Mouse (Mus musculus) kidney, postnatal 36 days (tissue): ENCODE results near the gene Hivep3.

Source experiments
- DNase-seq, 2 experiments: peaks; one replicate each; pipeline ENCODE4 v3.0.0; 2021 to 2022; ENCODE audit warnings: mixed read lengths in 2 of 2

Gene Hivep3

DNA sequence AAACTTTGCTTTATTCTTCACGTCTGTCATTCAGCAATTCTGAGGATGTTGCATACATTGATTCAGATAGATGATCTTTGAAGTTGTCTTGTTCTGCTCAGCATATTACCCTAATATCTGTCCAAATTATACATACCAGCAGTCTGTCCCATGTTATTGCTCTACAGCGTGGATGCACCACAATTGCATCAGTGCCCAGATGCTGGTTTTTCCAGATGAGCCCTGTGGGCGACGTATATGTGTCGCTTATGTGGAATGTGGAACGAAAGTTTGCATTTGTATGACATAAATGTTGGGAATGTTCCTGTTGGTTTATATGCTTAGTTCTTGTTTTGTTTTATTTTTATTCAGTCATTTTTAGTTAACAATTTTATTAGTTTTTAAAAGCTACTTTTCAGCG lies 221.4 kb downstream of the Hivep3 start:
- no peak for DNase-seq

DNA sequence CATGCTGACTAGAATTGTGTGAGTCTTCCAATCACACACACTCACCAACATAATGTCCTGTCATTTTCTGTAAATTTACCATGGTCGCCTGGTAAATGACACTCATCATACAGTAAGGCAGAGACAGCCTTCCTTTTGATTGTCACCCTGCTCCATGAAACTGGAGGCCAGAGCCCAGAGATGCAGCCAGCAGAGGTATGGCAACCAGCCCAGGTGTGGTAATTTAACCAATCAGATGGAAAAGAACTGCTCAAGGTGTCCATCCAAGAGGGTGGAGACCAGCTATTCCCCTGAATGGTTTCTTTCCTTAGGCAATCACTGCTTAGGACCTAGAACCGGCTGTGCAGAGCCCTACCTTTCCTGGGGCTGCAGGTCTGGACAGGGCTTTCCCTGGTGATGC lies 224.4 kb downstream of the Hivep3 start:
- DNase-seq = no peak

- DNase-seq = no peak
Measured at GRCm38 (mm10) chr4:119959293-119959692, 225.7 kb downstream of the Hivep3 start.

DNA sequence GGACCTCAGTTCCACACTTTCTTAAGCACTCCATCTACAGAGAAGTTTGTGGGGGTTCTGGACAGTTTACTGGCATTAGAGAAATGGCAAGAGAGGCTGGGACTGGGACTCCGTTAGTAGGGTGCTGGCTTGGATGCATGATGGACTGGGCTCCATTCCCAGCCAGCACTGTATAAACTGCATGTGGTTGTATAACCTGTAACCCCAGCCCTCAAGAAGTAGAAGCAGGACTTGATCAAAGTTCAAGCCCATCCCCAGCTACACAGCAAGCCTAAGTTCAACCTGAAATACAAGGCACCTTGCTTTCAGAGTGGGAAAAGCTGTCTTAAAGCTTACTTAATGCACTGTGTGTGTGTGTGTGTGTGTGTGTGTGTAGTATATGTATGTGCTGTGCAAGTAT lies 226.3 kb downstream of the Hivep3 start:
- peak; percentile 36 to 45 for DNase-seq

- DNase-seq = no peak
Measured at GRCm38 (mm10) chr4:119960523-119960922, 226.9 kb downstream of the Hivep3 start.

DNA sequence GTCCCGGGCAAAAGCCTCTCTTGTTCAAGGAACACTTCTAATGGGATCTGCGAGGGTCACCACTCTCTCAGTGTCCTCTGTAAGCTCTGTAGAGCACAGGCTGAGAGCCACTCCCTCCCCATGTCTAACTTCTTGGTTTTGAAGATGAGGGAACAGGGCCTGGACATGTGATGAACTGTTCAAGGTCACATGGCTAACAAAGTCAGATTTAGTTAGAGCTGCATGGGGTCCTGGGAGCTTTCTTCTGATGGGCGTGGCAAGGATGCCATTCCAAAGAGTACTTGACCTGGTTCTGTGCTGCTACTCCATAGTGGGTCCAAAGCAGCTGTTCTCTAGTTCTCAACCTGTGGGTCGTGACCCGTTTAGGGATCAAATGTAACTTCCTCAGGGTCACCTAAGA lies 227.6 kb downstream of the Hivep3 start:
- DNase-seq = no peak

- DNase-seq = peak in 1 of 2 experiments; percentile 53
Measured at GRCm38 (mm10) chr4:119962066-119962465, 228.5 kb downstream of the Hivep3 start.

DNA sequence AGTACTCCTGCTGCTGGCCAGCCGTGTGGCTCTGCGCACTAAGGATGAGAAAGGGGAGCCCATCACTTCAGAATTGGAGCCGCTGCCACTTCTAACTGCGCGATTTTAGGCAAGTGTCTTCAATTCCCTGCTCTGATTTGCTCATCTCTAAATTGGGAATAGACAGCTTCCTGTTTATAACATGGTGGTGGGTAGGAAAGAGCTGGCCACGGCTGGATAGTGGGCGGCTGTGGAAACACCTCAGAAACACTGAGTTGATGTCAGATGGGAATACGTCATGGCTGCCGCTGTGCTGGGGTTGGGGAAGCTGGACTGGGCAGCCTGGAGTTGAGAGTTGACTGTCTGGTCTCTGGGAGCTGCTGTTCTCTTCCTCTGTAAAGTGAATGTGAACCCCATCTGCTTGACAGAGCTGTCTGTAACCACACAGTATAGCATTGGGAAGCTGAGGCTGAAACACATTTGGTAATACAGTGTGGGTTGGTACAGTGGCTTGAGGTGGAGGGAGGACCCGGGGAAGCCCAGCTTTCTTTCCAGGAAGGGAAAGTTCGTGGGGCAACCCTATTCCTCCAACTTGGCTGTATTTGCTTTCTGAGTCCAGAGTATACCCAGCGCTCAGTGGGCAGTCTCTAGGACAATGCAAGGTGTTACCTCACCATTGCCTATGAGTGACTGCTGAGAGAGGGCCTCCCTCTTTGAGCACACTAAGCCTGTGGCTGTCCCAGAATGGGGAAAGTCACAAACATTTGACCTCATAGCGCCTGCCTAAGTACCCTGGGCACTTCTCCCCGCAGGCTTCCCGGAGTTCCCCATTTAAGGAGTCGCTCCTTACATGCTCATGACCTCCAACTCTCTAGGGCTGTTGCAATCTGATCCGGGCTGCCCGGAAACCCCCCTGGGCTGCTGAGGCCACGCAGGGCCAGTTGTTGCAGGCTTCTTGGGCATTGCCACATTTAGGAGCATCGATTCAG lies 232.8 kb downstream of the Hivep3 start:
- DNase-seq = peak in 1 of 2 experiments; percentile 32

GRCm38 (mm10) chr4:119967073-119967608 lies 233.6 kb downstream of the Hivep3 start:
- DNase-seq = no peak

GRCm38 (mm10) chr4:119967636-119968035 lies 234.1 kb downstream of the Hivep3 start:
- DNase-seq = peak; percentile 33 to 38

DNA sequence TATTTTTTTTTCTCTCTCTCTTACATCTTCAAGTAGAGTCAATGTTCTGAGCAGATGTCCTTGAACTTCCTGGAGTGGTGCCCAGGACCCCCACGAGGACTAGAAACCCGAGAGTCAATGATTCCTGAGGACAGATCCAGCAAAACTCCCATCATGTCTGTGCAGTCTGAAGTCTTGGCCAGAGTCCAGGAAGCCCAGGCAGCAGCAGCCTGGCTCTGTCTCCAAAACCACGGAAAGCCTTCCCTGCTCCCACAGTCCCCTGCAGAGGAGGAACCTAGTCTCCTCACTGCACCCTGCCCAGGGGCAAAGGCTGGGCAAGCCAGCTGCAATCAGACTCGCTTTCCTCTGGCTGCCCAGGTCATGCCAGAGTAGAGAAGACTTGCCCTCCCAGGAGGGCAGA lies 234.5 kb downstream of the Hivep3 start:
- DNase-seq = peak; percentile 66 to 76

- no peak for DNase-seq
Measured at GRCm38 (mm10) chr4:119968887-119969286, 235.3 kb downstream of the Hivep3 start.

- DNase-seq = no peak
Measured at GRCm38 (mm10) chr4:119970166-119970565, 236.6 kb downstream of the Hivep3 start.

- no peak for DNase-seq
Measured at GRCm38 (mm10) chr4:119972375-119972774, 238.8 kb downstream of the Hivep3 start.

DNA sequence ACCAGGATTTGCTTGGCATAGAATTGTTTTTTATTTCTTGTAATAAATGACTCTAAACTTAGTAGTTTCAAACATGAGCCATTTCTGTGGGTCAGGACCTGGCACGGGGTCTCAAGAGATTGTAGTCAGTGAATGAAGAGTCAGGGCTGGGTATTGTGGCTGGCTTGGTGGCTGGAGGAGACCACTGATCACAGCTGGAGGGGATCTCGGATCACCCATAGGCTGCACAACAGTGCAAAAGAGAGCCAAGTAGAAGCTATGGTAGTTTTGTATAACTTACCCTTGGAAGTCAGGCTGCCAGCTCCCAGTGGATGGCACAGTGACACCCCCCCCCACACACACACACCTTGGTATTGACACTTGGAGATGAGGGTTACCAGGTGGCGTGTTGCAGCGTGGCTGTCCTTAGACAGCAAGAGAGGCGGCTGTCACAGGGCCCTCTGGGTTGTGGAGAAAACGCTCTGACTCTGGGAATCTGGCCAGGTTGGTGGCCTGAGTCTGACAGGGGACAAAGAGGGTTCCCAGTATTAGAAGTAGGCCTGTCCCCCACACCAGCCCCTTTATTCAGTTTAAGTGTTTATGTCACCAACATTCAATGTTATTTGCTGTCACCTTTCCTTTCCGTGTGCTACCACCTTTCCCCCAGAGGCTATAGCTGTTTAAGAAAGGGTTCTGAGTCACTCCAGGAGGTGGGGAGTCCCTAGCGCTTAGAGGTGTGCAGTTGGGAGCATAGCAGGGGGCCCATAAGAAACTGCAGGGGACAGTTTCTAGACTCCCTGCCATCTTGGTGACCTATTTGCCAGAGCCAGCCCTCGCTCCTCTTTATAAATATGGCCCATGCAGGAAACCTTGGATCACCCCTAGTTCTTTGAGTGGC lies 240.4 kb downstream of the Hivep3 start:
- no peak for DNase-seq

GRCm38 (mm10) chr4:119975242-119975641 lies 241.7 kb downstream of the Hivep3 start:
- DNase-seq = no peak

- DNase-seq = no peak
Measured at GRCm38 (mm10) chr4:119975822-119976221, 242.2 kb downstream of the Hivep3 start.

GRCm38 (mm10) chr4:119976428-119977168 lies 243.0 kb downstream of the Hivep3 start:
- DNase-seq = no peak

DNA sequence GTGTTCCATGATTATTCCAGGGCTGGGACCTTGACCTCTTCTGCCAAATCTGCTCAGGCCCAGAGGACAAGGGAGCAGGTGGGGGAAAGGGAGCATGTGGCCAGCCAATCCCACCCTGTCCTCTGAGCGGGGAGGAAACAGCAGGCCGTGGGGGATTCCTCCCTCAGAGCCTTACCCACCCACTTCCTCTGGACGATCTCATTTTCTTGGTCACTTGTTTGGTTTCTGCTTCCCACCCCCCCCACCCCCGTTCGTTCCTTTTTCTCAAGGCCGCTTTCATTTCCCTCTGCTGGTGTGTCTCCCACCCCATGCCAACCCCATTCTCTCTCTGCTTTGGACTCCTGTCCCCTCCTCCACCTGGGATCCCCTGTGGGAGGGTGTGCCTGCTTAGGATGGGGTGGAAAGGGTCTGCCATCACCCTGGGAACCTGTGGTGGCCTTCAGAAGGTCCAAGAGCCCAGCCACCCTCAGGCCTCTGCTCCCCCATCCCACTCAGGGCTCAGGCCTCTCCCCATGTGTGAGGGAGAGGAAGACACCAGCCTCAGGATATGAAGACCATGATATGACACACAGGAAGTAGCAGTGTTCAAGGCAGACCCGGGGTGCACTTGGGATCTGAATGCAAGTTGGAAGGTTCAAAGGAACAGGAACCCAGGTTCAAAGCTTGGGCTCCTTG lies 244.4 kb downstream of the Hivep3 start:
- DNase-seq = no peak

DNA sequence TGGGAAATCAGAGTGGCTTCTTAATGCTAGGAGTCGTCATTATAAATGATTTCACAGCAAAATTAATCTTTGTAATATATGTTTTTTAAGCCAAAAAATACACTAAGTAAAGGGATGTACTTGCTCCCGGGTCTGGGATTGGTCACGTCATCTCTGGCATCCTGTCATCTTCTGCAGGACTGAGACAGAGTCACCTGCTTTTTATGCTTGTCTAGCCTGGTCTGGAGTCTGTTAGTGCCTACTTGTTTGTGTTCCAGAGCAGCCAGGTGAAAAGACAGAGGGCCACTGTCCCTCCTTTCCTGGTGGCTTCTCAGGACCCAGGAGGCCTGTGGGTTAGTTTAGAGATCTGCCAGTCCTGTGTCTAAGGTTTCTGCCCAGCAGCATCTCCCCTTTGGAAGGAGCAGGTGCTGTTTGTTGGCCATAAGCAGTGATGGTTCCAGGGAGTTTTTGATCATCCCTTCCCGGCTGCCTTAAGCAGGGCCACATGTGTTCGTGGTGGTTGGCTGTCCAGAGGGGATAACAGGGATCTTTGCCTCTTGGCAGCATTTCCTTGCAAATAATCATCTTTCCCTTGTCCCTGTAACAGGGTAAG lies 245.8 kb downstream of the Hivep3 start:
- no peak for DNase-seq

DNA sequence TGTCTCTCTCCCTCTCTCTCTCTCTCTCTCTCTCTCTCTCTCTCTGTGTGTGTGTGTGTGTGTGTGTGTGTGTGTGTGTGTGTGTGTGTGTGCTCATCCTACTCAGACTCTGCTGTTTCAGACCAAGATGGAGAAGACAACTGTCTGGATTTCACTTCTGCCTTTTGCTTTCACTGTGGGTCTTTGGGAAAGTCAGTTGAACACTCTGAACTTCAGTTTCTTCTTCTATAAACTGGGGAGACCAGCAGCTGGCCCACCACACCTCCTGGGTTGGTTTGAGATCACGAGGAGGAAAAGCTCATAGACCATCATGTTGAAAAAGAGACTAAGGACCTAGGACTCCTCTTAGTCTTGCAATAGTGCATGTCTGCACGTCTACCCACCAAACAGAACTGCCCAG lies 246.3 kb downstream of the Hivep3 start:
- DNase-seq = no peak
